Mouse (Mus musculus): ENCODE data around the gene Tmem201. TPM values are rescaled to one million over a fixed set of nuclear protein-coding genes. Genes with fewer than 3 reads are reported as not detected.

Gene Tmem201
- polyA plus RNA-seq, 1 experiment from 2014 or later: 31.0 TPM

GRCm38 (mm10) chr4:149742011-149742530 is 4.2 kb upstream of the Tmem201 start:
- peaks cover 25% of the 10 kb centered on the region for H3K36me3 ChIP-seq (ENCODE audit: poor library complexity, severe bottlenecking)
- no peak for ATAC-seq
- 94% methylated on average over 14 of the region's 14 CpGs for WGBS
- H3K9ac ChIP-seq: no peak overlapping the region
- no peak overlapping the region for H3K4me3 ChIP-seq
- H3K4me1 ChIP-seq: peaks cover 9% of the 10 kb centered on the region
- no peaks in the 10 kb centered on the region for H3K9me3 ChIP-seq (replicated peaks)
- H3K27me3 ChIP-seq: no peaks in the 10 kb centered on the region
- no peak overlapping the region for H3K27ac ChIP-seq
- H3K4me2 ChIP-seq: no peak overlapping the region

- no peak overlapping the region for H3K4me2 ChIP-seq
- H3K4me1 ChIP-seq: peaks cover 26% of the 10 kb centered on the region
- H3K9ac ChIP-seq: no peak overlapping the region
- H3K36me3 ChIP-seq (ENCODE audit: poor library complexity, severe bottlenecking): peaks cover 20% of the 10 kb centered on the region
- H3K4me3 ChIP-seq: no peak overlapping the region
- H3K27ac ChIP-seq: no peak overlapping the region
- WGBS: 95% methylated on average over 7 of the region's 7 CpGs
- no peaks in the 10 kb centered on the region for H3K27me3 ChIP-seq
- ATAC-seq: no peak
- H3K9me3 ChIP-seq (replicated peaks): no peaks in the 10 kb centered on the region
Observed at GRCm38 (mm10) chr4:149740301-149740700, 2.5 kb upstream of the Tmem201 start.

DNA sequence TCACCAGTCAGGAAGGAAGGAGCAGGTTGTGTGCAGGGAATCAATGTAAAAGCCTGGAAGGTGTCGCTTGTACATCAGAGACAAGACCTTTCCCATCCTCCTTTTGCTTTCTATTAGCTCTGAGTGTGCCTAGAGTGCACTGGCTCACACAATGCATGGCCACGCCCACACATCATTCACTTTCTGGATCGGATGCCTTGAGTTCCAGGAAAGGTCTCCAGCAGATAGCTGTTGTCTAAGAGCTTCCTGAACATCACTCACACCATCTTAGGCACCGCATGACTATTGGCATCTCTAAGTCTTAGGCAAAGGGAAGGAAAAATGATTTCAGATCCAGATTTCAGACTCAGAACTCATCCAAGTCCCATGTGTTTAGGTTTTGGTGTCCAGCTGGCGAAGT is 1.6 kb upstream of the Tmem201 start:
- no peak for ATAC-seq
- Histone ChIP-seq H3K27ac (no peak overlapping the region), H3K4me1 (peaks cover 34% of the 10 kb centered on the region), H3K9me3 (replicated peaks) (no peaks in the 10 kb centered on the region), H3K9ac (no peak overlapping the region), H3K4me3 (no peak overlapping the region), H3K4me2 (no peak overlapping the region), H3K36me3 (ENCODE audit: poor library complexity, severe bottlenecking) (peaks cover 12% of the 10 kb centered on the region), H3K27me3 (no peaks in the 10 kb centered on the region)
- 80% methylated on average over 5 of the region's 5 CpGs for WGBS

GRCm38 (mm10) chr4:149736581-149736980 is 1.3 kb downstream of the Tmem201 start:
- H3K4me1 ChIP-seq: peaks cover 61% of the 10 kb centered on the region
- H3K36me3 ChIP-seq (ENCODE audit: poor library complexity, severe bottlenecking): peaks cover 4% of the 10 kb centered on the region
- no peaks in the 10 kb centered on the region for H3K9me3 ChIP-seq (replicated peaks)
- 39% methylated on average over 4 of the region's 4 CpGs for WGBS
- H3K27me3 ChIP-seq: no peaks in the 10 kb centered on the region
- no peak overlapping the region for H3K27ac ChIP-seq
- H3K9ac ChIP-seq: peak overlapping the region; percentile 90
- ATAC-seq: no peak
- peak overlapping the region; percentile 85 for H3K4me2 ChIP-seq
- peak overlapping the region; percentile 74 for H3K4me3 ChIP-seq

DNA sequence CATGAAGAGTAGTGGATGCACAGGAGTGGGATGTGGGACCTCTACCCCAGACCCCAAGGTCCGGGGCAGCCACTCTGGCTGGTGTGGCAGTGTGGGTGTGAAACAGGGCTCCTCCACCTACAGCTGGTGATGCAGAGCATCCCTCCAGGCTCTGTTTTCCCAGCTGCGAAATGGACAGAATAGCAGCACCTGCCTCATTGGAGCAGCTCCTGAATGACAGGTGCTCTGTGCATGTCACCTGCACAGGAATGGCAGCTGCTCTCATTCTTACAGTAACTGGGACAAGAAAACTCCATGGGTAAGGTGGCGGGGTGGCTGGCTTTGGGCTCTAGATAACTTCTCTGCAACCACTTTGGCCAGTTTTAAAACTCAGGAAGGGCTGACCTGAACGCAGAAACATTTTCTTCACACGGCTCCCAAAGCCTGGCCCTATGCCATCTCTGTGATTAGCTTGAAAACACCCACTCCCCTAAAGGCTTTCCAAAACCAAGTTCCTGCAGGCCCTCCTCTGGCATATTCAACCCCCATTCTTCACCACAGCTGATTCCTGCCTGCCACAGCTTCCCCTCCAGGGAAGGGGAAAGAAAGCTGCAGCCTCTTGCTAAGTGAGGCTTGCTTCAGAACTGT is 2.1 kb downstream of the Tmem201 start:
- Histone ChIP-seq H3K9ac (peak overlapping the region; percentile 90; the same call in 1 of the 2 replicates), H3K27ac (no peak overlapping the region), H3K4me1 (peaks cover 66% of the 10 kb centered on the region), H3K36me3 (ENCODE audit: poor library complexity, severe bottlenecking) (peaks cover 12% of the 10 kb centered on the region), H3K27me3 (no peaks in the 10 kb centered on the region), H3K4me3 (peak overlapping the region; percentile 74; the same call in 1 of the 2 replicates), H3K4me2 (peak overlapping the region; percentile 85), H3K9me3 (replicated peaks) (no peaks in the 10 kb centered on the region)
- 73% methylated on average over 5 of the region's 5 CpGs for WGBS
- no peak for ATAC-seq

DNA sequence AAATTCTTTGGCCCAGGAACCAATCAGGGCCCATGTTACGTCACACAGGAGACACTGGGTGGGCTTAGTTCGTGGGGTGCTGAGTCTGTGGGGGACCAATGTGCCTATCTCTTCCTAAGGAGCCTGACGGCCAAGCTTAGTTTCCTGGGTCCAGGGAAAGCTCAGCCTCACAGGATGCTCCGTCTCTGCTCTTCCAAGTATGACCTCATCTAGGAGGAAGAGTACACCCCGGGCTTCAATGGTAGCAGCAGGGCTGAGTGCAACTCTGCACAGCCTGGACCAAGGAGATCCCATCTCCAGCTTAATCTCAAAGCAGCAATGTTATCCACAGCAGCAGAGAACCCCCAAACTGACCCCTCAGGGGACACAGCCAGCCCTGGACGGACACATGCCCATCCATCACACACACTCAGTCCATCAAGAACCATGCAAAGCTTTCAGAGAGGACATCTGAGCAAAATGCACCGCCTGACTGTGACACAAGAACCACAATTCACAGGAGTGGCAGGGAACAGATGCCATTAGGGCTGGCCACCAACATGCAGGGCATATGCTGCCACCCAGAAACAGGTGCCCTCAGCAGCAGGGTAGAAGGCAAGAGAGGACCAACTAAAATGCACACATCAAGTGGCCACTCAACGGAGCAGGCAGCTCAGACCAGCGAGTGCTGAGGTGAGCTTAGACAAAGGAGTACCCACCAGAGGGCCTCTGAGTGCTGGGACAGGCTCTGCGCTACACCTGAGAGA is 2.9 kb downstream of the Tmem201 start:
- no peaks in the 10 kb centered on the region for H3K9me3 ChIP-seq (replicated peaks)
- H3K4me3 ChIP-seq: no peak overlapping the region
- ATAC-seq: no peak
- no peak overlapping the region for H3K9ac ChIP-seq
- WGBS: 82% methylated on average over 10 of the region's 10 CpGs
- H3K4me2 ChIP-seq: peak overlapping the region; percentile 85; the same call in 1 of the 2 replicates
- H3K27ac ChIP-seq: peak overlapping the region; percentile 82; the same call in 1 of the 2 replicates
- H3K27me3 ChIP-seq: no peaks in the 10 kb centered on the region
- H3K36me3 ChIP-seq (ENCODE audit: poor library complexity, severe bottlenecking): peaks cover 20% of the 10 kb centered on the region
- peaks cover 66% of the 10 kb centered on the region for H3K4me1 ChIP-seq

- Histone ChIP-seq H3K9me3 (replicated peaks) (no peaks in the 10 kb centered on the region), H3K4me1 (peaks cover 66% of the 10 kb centered on the region), H3K27ac (peak overlapping the region; percentile 82), H3K27me3 (no peaks in the 10 kb centered on the region), H3K36me3 (ENCODE audit: poor library complexity, severe bottlenecking) (peaks cover 27% of the 10 kb centered on the region), H3K9ac (no peak overlapping the region), H3K4me3 (no peak overlapping the region), H3K4me2 (peak overlapping the region; percentile 40)
- no peak for ATAC-seq
- 89% methylated on average over 6 of the region's 6 CpGs for WGBS
Observed at GRCm38 (mm10) chr4:149734246-149734645, 3.6 kb downstream of the Tmem201 start.

DNA sequence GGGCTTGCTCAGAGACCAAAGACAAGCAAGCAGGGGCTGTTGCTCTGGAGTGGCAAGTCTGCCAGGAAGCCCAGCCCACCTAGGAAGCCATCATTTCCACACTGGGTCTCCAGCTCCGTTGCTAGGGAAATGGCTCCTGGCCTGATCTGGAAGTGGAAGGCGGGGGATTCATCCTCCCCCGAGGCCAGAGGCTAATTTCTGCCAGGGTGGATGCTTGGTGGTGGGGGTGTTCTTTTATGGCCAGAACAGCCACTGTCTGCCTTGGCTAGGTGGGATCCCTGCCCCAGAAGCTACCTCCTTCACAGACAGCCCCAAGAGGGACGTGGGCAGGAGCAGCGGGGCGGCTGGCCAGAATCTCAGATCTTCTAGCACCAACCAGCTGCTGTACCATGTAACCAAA is 4.1 kb downstream of the Tmem201 start:
- Histone ChIP-seq H3K9me3 (replicated peaks) (no peaks in the 10 kb centered on the region), H3K9ac (peak overlapping the region; percentile 48), H3K36me3 (ENCODE audit: poor library complexity, severe bottlenecking) (peaks cover 32% of the 10 kb centered on the region), H3K4me1 (peaks cover 66% of the 10 kb centered on the region), H3K27ac (peak overlapping the region; percentile 82), H3K27me3 (no peaks in the 10 kb centered on the region), H3K4me2 (peak overlapping the region; percentile 40), H3K4me3 (no peak overlapping the region)
- ATAC-seq: no peak
- WGBS: 38% methylated on average over 6 of the region's 6 CpGs

DNA sequence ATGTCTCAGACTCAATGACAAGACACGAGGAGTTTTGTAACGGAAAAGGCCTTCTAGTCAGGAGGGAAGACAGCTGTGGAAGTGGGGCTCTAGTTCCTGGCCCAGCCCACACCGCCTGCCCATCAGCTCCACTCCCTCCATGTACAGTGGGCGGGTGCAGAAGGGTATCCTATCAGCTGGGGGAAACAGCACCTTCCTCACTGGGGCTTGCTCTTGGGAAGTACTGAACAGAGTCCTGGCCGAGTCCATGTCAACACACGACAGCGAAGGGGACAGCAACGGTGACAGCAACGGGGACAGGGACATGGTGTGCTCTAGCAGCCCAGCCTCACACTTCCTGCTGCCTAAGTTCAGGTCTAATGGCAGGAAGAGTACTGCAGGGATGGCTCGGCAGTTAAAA is 5.0 kb downstream of the Tmem201 start:
- H3K9ac ChIP-seq: no peak overlapping the region
- H3K27ac ChIP-seq: peak overlapping the region; percentile 66; the same call in 1 of the 2 replicates
- ATAC-seq: no peak
- no peaks in the 10 kb centered on the region for H3K27me3 ChIP-seq
- H3K4me3 ChIP-seq: no peak overlapping the region
- H3K4me2 ChIP-seq: no peak overlapping the region
- no peaks in the 10 kb centered on the region for H3K9me3 ChIP-seq (replicated peaks)
- WGBS: 82% methylated on average over 10 of the region's 10 CpGs
- H3K36me3 ChIP-seq (ENCODE audit: poor library complexity, severe bottlenecking): peaks cover 38% of the 10 kb centered on the region
- peaks cover 60% of the 10 kb centered on the region for H3K4me1 ChIP-seq

DNA sequence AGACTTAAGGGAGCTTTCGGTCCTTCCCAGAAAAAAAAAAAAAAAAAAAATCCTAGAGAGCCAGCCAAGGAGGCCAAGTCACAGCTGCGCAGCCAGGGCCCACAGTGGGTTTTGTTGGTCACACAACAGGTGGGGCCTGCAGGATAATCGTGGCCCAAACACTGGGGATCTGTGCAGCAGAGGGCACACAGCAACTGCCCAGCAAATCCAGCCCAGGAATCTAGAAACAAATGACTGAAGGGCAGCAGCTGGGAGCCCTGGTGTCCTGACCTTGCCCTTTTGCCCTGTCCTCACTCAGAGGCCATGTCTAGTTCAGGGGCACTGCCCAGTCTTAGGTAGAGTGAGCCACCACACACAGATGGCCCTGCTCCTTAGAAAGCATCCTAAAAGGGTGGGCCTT is 5.5 kb downstream of the Tmem201 start:
- no peaks in the 10 kb centered on the region for H3K9me3 ChIP-seq (replicated peaks)
- no peak overlapping the region for H3K4me2 ChIP-seq
- H3K9ac ChIP-seq: no peak overlapping the region
- no peaks in the 10 kb centered on the region for H3K27me3 ChIP-seq
- peaks cover 60% of the 10 kb centered on the region for H3K4me1 ChIP-seq
- no peak overlapping the region for H3K4me3 ChIP-seq
- H3K27ac ChIP-seq: peak overlapping the region; percentile 10; the same call in 1 of the 2 replicates
- H3K36me3 ChIP-seq (ENCODE audit: poor library complexity, severe bottlenecking): peaks cover 43% of the 10 kb centered on the region
- no peak for ATAC-seq
- 92% methylated on average over 3 of the region's 3 CpGs for WGBS

DNA sequence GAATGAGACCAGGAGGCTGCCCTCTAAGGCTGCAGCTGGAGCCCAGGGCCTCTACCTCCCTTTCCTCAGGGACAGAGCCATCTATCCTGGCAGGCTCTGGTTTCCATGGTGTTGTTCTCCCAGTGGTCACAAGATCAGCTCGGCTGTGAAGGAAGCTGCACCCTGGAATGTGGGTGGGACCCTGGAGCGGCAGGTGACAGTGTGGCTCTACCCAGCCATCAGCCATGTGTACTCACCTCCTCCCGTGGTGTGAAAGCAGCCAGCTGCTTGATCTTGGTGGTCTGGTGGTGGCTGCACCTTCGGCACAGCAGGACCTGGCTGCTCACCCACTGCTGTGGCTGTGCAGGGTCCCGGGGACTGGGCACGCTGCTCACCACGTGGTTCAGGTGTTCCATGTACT is 7.0 kb downstream of the Tmem201 start:
- Histone ChIP-seq H3K4me1 (peaks cover 45% of the 10 kb centered on the region), H3K36me3 (ENCODE audit: poor library complexity, severe bottlenecking) (peaks cover 58% of the 10 kb centered on the region), H3K27me3 (no peaks in the 10 kb centered on the region), H3K4me3 (no peak overlapping the region), H3K27ac (no peak overlapping the region), H3K9ac (no peak overlapping the region), H3K9me3 (replicated peaks) (no peaks in the 10 kb centered on the region), H3K4me2 (no peak overlapping the region)
- 84% methylated on average over 7 of the region's 7 CpGs for WGBS
- no peak for ATAC-seq

DNA sequence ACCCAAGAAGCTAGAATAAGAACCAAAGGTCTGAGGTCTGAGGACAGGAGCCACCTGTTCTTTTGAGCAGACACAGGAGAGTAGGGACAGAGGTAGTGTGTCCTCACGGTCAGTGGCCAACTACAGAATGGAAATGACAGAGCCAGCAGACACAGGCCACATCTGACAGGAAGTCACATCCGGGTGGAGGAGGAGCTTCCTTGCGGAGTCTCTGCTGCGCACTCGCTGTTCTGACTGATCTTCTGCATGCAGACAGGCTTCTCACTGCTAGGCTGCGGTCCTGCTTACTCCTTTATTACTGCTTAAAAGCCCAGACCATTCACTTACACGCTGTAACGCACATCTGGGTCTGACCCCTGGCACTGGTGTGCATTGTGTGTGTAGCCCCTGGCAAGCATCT is 9.0 kb downstream of the Tmem201 start:
- ATAC-seq: no peak
- peaks cover 31% of the 10 kb centered on the region for H3K4me1 ChIP-seq

More for the DNA sequence above, 9.0 kb downstream of the Tmem201 start:
- 84% methylated on average over 8 of the region's 8 CpGs for WGBS
- H3K36me3 ChIP-seq (ENCODE audit: poor library complexity, severe bottlenecking): peaks cover 78% of the 10 kb centered on the region
- no peak overlapping the region for H3K27ac ChIP-seq
- H3K4me3 ChIP-seq: no peak overlapping the region
- H3K27me3 ChIP-seq: no peaks in the 10 kb centered on the region
- no peak overlapping the region for H3K9ac ChIP-seq
- no peak overlapping the region for H3K4me2 ChIP-seq
- no peaks in the 10 kb centered on the region for H3K9me3 ChIP-seq (replicated peaks)

Measured in forebrain, embryonic 13.5 days (tissue).